Mouse (Mus musculus) brain, embryonic 14.5 days (tissue): Measurements from ENCODE around the gene Gtf2ird1.

ENCODE experiments used
- CTCF ChIP-seq: fragments of 200-500 bp; IDR thresholded peaks from 2 replicates; pipeline ENCODE4 v1.5.1; 2012; ENCODE audit warnings: inconsistent platforms, mild to moderate bottlenecking, moderate library complexity, borderline replicate concordance; ENCODE audit not compliant: insufficient read depth, insufficient read length; ENCODE audit errors: extremely low read depth
- POLR2A ChIP-seq: fragments of 200-500 bp; IDR thresholded peaks from 2 replicates; pipeline ENCODE4 v1.6.1; 2012; ENCODE audit warnings: mild to moderate bottlenecking, inconsistent platforms, borderline replicate concordance; ENCODE audit not compliant: poor library complexity, insufficient read depth, insufficient read length, severe bottlenecking; ENCODE audit errors: extremely low read depth

DNA sequence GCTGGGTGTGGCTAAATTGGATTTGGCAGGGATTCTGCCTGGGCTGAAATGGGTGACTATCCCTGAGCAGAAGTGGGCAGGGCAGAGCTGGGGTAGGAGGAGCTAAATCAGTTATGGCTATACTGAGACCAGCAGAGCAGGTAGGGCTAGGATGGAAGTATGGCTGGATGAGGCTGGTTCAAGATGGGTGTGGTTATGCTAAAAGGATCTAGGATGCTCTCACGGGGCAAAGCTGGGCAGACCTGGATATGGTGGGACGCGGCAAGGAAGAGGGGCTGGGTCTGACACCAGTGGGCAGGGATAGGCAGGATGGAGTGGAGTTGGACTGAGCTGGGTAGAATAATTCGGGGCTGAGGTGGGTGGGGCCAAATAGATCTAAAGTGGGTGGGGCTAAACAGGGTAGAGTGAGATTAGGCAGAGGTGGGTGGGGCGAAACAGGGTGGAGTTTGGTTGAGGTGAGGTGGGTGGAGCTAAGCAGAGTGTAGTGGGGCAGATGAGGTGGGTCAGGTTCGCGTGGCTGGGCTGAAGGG is 46.1 kb downstream of the Gtf2ird1 start:
- TF ChIP-seq POLR2A, result no peak
- TF ChIP-seq CTCF, result no peak
